Mouse (Mus musculus) cortical plate, adult 2 months (tissue): ENCODE data around the gene Macrod2.

Experiments used
- CTCF ChIP-seq: fragments of 200-500 bp; IDR thresholded peaks from 2 replicates; pipeline ENCODE4 v1.5.1; 2011; ENCODE audit warnings: mild to moderate bottlenecking, control low read depth, low read length; ENCODE audit not compliant: insufficient read depth; ENCODE audit errors: extremely low read depth
- POLR2A ChIP-seq: fragments of 200-500 bp; IDR thresholded peaks from 2 replicates; pipeline ENCODE4 v1.6.1; 2011; ENCODE audit warnings: mild to moderate bottlenecking, low read length, control low read depth; ENCODE audit not compliant: insufficient read depth; ENCODE audit errors: extremely low read depth

DNA sequence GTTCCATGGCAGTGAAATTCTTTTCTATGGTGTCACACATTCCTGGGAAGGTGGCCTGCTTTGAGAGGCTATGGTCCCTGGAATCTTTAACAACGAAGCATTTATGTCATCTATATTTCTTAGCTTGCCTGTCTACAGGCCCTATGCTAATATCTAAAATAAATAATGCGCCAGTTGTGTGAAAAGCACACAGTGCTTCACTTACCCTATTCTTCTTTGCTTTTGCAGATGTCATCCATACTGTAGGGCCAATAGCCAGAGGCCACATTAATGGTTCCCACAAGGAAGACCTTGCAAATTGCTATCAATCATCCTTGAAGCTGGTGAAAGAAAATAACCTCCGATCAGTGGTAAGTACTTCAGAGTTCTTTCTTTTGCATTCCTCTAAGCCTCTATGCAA lies 1119.9 kb downstream of the Macrod2 start:
- TF ChIP-seq CTCF (no peak), POLR2A (no peak)
